Mouse (Mus musculus) kidney, embryonic 16.5 days (tissue): Measurements from ENCODE around the gene Snap25. TPM values are rescaled to one million over a fixed set of nuclear protein-coding genes. Genes with fewer than 3 reads are reported as not detected.

Experiments
- ATAC-seq: fragments of 200-750 bp; cut with Nextera tagmentation; 2 replicates; pipeline ENCODE4 v1.8.0; 2017; ENCODE audit warnings: moderate TSS enrichment; ENCODE audit not compliant: low FRiP score, low TSS enrichment
- H3K27ac ChIP-seq: fragments of 300-500 bp; sonication (generic); 2 replicates; pipeline ENCODE4 v1.5.1; 2014; ENCODE audit warnings: low read length
- H3K27me3 ChIP-seq: fragments of 300-500 bp; sonication (generic); 2 replicates; pipeline ENCODE4 v1.6.1; 2014; ENCODE audit warnings: low read length, control low read depth, mixed read lengths; ENCODE audit not compliant: insufficient read depth
- H3K36me3 ChIP-seq: fragments of 300-500 bp; sonication (generic); 2 replicates; pipeline ENCODE4 v1.6.1; 2014; ENCODE audit warnings: low read length, control low read depth, mixed read lengths; ENCODE audit not compliant: insufficient read depth
- H3K4me1 ChIP-seq: fragments of 300-500 bp; sonication (generic); 2 replicates; pipeline ENCODE4 v1.6.1; 2014; ENCODE audit warnings: low read length, control low read depth, mixed read lengths; ENCODE audit not compliant: insufficient read depth
- H3K4me2 ChIP-seq: fragments of 300-500 bp; sonication (generic); replicated peaks from 2 replicates; pipeline ENCODE4 v1.6.1; 2014; ENCODE audit warnings: low read depth, low read length
- H3K4me3 ChIP-seq: fragments of 300-500 bp; sonication (generic); 2 replicates; pipeline ENCODE4 v1.5.1; 2014; ENCODE audit warnings: mild to moderate bottlenecking, low read length
- H3K9ac ChIP-seq: fragments of 300-500 bp; sonication (generic); replicated peaks from 2 replicates; pipeline ENCODE4 v1.6.1; 2014; ENCODE audit warnings: low read length
- H3K9me3 ChIP-seq: fragments of 300-500 bp; sonication (generic); 2 replicates; pipeline ENCODE4 v1.6.1; 2016; ENCODE audit warnings: low read length, control low read depth
- WGBS: fragments of 180-500 bp; shearing (Covaris S2); extraction: QIAGEN DNeasy Blood & Tissue Kit; methylation state at CpG from one replicate; pipeline ENCODE4 v1.1.7; 2014; 5-methylcytosine and 5-hydroxymethylcytosine counted together
- polyA plus RNA-seq: library from polyadenylated mRNA; unstranded; fragments of >200 nt; fragmentation: Nextera tagmentation; extraction: Ambion mirVana; gene quantifications from 2 replicates; pipeline ENCODE4 v1.2.1, GENCODE M21; 2015

Gene Snap25
- polyA plus RNA-seq, 1 experiment from 2014 or later, result 1.2 TPM

- H3K27ac ChIP-seq, result no peak overlapping the region
- no peak for ATAC-seq
Observed at GRCm38 (mm10) chr2:136801102-136801501, 87.8 kb downstream of the Snap25 start.

GRCm38 (mm10) chr2:136802076-136802475 lies 88.8 kb downstream of the Snap25 start:
- Histone ChIP-seq H3K36me3 (no peaks in the 10 kb centered on the region), H3K4me3 (no peak overlapping the region), H3K27ac (no peak overlapping the region), H3K9ac (no peak overlapping the region), H3K4me2 (no peak overlapping the region), H3K4me1 (no peaks in the 10 kb centered on the region), H3K27me3 (no peaks in the 10 kb centered on the region), H3K9me3 (no peaks in the 10 kb centered on the region)
- 78% methylated on average over 3 of the region's 3 CpGs for WGBS
- ATAC-seq, result no peak

More at GRCm38 (mm10) chr2:136801102-136801501, 87.8 kb downstream of the Snap25 start:
- no peak overlapping the region for H3K4me3 ChIP-seq
- no peaks in the 10 kb centered on the region for H3K27me3 ChIP-seq
- H3K9me3 ChIP-seq, result no peaks in the 10 kb centered on the region
- H3K36me3 ChIP-seq, result no peaks in the 10 kb centered on the region
- no peak overlapping the region for H3K4me2 ChIP-seq
- no peak overlapping the region for H3K9ac ChIP-seq
- H3K4me1 ChIP-seq, result no peaks in the 10 kb centered on the region

- no peak overlapping the region for H3K4me3 ChIP-seq
- no peak for ATAC-seq
- no peaks in the 10 kb centered on the region for H3K4me1 ChIP-seq
- H3K4me2 ChIP-seq, result no peak overlapping the region
- H3K9me3 ChIP-seq, result no peaks in the 10 kb centered on the region
- H3K9ac ChIP-seq, result no peak overlapping the region
- H3K27ac ChIP-seq, result no peak overlapping the region
- no peaks in the 10 kb centered on the region for H3K36me3 ChIP-seq
- WGBS, result 80% methylated on average over 7 of the region's 7 CpGs
- H3K27me3 ChIP-seq, result no peaks in the 10 kb centered on the region
Observed at GRCm38 (mm10) chr2:136803142-136803541, 89.9 kb downstream of the Snap25 start.

DNA sequence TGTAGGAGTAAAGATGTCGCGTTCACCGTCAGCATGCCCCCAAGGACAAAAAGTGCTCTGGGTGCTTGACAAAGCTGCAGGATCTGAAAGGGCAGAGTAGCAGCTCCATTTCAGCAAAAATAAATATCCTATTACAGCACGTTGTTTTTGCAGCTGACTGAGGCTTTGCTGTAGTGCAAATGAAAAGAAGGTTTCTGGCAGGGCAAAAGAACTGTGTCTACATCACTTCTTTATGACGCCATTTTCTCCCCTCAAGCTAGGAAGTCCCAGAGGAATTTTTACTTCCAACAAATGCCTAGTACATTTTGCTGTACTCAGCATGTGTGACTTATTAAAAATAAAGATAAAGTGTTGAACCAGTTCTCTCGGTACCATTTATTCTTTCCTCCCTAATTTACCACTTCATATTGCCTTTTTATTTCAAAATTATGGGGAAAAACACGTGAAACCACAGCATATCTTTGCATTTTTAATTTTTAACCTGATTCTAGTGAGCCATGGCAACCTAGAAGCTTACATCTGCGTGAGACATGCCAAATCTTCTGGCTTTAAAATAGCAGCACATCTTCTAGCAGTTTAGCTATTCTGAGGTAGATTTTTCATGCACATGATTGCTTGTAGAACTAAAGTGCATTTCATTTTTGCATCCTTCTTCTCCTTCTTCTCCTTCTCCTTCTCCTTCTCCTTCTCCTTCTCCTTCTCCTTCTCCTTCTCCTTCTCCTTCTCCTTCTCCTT lies 94.9 kb downstream of the Snap25 start:
- H3K4me3 ChIP-seq, result no peak overlapping the region
- no peaks in the 10 kb centered on the region for H3K4me1 ChIP-seq
- H3K9ac ChIP-seq, result no peak overlapping the region
- H3K4me2 ChIP-seq, result no peak overlapping the region
- WGBS, result 37% methylated on average over 8 of the region's 8 CpGs
- no peak for ATAC-seq
- H3K36me3 ChIP-seq, result no peaks in the 10 kb centered on the region
- no peaks in the 10 kb centered on the region for H3K27me3 ChIP-seq
- H3K27ac ChIP-seq, result no peak overlapping the region
- no peaks in the 10 kb centered on the region for H3K9me3 ChIP-seq

DNA sequence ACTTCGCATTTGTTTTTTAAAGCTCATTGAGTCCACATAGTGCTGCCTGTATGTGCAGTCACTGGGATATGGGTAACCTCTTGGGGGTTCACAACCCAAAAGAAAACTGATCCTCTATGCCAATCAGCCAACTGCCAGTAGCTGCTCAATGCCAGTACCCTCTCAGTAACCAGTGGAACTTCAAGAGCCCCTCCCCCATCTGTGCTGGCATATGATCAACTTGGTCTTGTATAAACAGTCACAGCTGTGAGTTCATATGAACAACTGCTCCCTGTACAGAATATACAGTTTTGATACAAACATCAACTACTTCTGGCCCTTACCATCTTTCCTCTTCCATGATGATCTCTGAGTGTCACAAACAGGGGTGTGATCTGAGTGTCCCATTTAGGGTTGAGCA lies 98.1 kb downstream of the Snap25 start:
- no peak overlapping the region for H3K4me2 ChIP-seq
- WGBS, result 98% methylated on average over 1 of the region's 1 CpGs
- H3K4me3 ChIP-seq, result no peak overlapping the region
- H3K4me1 ChIP-seq, result no peaks in the 10 kb centered on the region
- no peak for ATAC-seq
- H3K9me3 ChIP-seq, result no peaks in the 10 kb centered on the region
- H3K27me3 ChIP-seq, result no peaks in the 10 kb centered on the region
- no peak overlapping the region for H3K9ac ChIP-seq
- no peak overlapping the region for H3K27ac ChIP-seq
- no peaks in the 10 kb centered on the region for H3K36me3 ChIP-seq

- H3K4me3 ChIP-seq, result no peak overlapping the region
- ATAC-seq, result no peak
- no peaks in the 10 kb centered on the region for H3K27me3 ChIP-seq
- WGBS, result 85% methylated on average over 9 of the region's 9 CpGs
- no peaks in the 10 kb centered on the region for H3K9me3 ChIP-seq
- no peaks in the 10 kb centered on the region for H3K4me1 ChIP-seq
- no peak overlapping the region for H3K27ac ChIP-seq
- no peak overlapping the region for H3K9ac ChIP-seq
- H3K36me3 ChIP-seq, result no peaks in the 10 kb centered on the region
- no peak overlapping the region for H3K4me2 ChIP-seq
Observed at GRCm38 (mm10) chr2:136816717-136817400, 103.6 kb downstream of the Snap25 start.

DNA sequence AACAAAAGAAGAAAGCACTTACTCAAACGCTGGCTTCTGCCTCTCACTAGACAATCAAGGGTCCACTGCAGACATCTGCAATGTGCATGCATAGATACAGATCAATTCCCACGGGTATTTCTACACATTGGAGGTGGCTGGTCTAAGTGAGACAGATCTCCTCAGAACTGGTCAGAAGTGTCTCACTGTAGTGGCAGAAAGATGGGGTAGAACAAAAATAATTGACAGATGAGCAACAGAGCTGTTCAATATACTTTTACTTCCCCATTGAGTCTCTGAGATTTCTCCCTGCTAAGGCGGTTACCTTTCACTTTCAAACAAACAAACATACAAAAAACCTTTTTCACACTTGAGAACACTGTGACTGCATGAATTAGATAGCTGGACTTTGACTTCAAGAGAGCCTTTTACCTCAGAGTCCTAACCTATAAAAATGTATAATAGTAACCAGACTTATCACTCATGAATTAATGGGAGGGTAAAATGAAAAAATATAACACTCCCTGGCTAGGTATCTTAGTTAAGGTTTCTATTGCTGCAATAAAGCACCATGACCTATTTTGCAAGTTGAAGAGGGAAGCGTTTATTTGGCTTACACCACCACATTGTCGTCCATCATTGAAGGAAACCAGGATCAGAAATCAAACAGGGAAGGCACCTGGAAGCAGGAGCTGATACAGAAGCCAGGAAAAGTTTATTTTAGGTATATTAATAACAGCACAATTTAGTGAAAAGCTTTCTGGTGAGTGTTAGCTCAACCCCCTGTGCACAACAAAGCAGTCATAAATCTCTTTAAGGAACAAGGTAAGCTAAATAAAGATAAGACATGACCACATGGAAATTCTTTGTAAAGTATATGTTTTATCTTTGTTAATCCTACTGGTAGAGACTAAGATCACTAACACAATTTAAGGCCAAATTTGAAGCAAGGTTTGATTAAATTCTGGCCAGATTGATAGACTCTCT lies 110.8 kb downstream of the Snap25 start:
- WGBS, result 58% methylated on average over 5 of the region's 5 CpGs
- Histone ChIP-seq H3K4me1 (no peaks in the 10 kb centered on the region), H3K27ac (no peak overlapping the region), H3K36me3 (no peaks in the 10 kb centered on the region), H3K9ac (no peak overlapping the region), H3K9me3 (no peaks in the 10 kb centered on the region), H3K4me3 (no peak overlapping the region), H3K27me3 (no peaks in the 10 kb centered on the region), H3K4me2 (no peak overlapping the region)
- no peak for ATAC-seq

DNA sequence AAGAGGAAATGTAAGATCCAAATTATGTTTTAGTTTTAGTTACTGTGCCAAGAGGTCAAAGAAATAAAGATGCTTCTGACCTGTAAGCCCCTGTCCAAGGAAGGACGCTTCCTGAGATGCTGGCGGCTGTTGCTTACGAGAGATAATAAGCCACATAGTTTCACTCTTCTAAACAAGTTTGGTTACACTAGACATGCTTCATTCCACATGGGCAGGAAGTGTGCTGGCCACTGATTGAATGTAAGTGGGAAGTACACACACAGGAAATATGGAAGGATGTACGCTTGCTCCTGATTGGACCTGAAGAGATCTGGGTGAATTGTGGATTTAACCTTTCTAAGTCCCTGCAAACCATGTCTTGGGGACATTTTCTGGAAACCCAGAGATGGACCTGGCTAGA lies 114.4 kb downstream of the Snap25 start:
- Histone ChIP-seq H3K9me3 (no peaks in the 10 kb centered on the region), H3K4me2 (no peak overlapping the region), H3K4me1 (no peaks in the 10 kb centered on the region), H3K27me3 (no peaks in the 10 kb centered on the region), H3K27ac (no peak overlapping the region), H3K36me3 (no peaks in the 10 kb centered on the region), H3K4me3 (no peak overlapping the region), H3K9ac (no peak overlapping the region)
- WGBS, result 57% methylated on average over 4 of the region's 4 CpGs
- 0 out of 2 replicates have a peak, but pooled peaks have one; percentile 15 for ATAC-seq
